Mouse (Mus musculus) spleen, postnatal 4 days (tissue): Measurements from ENCODE around the gene Pck1.

Experiments
- DNase-seq, 2 experiments: peaks; one replicate each; pipeline ENCODE4 v3.0.0; 2022; ENCODE audit warnings: low spot score in 2 of 2

The Pck1 gene

DNA sequence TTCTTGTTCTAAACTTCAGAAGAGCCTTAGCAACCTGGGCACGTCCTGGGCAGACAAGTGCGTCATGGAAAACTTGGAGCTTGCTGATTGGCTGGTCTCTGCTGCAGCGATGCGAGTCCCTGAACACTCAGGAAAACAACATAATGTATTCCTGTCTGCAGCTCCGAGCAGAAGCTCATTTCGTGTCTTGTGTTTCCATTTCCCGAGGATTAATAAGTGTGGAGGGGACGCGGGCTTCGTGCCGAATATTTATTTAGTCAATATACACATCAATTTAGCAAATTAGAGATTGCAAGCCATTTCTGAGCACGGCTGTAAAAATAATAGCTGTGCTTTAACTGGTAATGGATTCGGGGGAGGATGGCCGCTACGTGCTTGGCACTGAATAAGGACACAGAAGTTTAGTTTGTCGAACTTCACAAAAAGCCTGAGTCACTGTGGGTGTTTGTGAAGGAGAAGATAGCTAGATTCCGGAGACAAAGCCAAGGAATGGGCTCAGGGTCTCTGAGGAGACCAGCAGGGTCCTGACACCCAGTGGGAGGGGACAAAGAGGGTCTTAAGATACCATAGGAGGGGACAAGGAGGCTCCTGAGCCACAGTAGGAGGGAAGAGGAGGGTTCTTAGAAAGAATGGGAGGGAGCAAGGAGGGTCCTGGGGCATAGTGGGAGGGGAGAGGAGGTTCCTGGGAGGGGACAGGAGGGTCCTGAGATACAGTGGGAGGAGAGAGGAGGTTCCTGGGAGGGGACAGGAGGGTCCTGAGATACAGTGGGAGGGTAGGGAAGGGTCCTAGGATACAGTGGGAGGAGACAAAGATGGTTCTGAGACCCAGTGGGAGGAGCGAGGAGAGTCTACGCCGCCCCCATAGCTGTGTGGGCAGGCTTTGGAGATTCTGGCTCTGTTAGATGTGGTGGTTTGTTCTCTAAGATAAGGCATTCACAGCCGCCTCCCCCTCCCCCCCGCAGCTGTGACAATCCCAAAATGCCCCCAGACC lies 21.0 kb downstream of the Pck1 start:
- peak; percentile 15 to 57 for DNase-seq

DNA sequence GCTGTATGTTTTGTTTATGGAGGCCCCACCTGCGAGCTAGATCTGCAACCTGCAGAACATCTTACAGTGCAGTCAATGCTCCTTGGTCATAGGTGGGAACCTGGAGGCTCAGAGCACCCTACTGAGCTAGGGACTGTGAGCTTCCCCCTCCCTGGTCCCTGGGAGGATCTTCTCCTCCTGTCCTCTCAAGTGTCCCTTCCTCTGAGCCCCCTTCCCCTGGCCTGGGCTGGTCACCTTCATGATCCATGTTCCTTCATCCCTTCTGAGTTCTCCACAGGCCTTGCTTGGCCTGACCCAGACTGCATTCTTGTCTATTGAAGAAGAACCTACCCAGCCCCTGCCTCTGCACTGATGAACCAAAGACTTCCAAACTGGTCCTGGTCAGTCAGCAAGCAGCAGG lies 21.7 kb downstream of the Pck1 start:
- DNase-seq, result peak in 1 of 2 experiments; percentile 57

DNA sequence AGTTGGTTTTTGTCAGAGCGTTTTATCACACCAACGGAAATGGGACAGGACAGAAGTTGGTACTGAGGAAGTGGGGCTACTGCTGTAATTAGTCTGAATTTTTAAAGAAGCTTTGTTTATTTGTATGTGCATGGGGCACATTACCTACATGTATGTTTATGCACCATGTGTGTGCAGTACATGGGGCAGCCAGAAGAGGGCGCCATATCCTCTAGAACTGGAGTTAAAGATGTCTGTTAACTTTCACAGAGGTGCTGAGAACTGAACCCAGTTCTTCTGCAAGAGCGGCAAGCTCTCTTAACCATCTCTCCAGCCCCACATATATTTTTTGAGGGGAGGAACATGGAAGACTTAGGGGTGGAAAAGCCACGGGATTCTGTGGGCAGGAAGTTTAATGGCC lies 22.9 kb downstream of the Pck1 start:
- peak in 1 of 2 experiments; percentile 52 for DNase-seq

DNA sequence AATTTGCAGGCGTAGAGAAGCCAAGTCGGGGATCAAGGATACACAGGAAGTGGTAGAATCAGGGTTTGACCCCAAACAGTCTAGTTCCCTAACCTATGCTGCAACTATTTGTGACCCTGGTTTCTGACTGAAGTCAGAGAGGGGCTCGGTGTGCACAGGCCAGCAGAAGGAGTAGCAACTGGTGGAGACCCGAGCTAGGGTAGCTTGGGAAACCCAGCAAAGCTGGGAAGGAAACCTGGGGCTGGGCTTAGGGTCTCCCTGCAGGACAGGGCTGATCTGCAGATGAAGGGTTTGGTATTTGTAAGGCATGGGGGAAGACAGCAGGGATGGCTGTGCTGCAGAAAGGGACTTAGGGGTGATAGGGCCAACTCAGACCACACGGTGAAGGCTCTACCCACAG lies 24.6 kb downstream of the Pck1 start:
- DNase-seq, result peak in 1 of 2 experiments; percentile 55

DNA sequence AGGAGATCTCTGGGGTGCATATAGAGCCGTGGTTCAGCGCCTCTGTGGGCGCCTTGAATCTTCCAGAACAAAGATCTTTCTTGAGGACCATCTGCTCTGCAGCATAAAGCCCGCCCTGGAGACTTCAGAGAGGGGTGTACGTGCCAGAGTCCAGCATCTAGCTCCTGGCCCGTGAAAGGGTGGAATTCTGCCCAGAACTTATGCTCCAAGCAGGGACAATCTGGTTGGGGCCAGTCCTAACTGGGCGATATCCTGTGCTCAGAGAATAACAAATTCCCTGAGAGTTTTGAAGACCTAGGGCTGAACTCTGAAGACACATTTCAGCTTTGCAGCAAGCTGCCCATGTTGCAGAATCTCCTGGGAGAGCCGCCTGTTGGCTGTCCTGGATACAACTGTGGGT lies 25.1 kb downstream of the Pck1 start:
- DNase-seq, result no peak

DNA sequence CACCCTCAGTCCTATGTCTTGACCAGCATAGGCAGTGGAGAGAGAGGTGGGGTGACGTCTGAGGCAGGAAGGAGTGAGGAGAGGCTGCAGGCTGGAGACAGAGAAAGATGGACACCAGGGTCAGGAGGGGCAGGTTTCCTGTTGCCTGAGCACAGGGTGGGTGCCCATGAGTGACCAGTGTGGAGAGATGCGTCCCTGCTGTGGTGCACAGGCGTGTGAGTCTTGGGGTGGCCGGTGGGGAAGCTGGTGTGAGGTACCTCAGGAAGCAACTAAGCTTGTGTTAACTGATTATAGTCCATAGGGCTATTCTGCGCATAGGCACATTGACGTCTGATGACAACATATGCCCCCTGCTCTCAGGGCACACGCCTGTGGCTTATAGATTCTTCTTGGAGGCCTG lies 26.2 kb downstream of the Pck1 start:
- peak in 1 of 2 experiments; percentile 62 for DNase-seq

DNA sequence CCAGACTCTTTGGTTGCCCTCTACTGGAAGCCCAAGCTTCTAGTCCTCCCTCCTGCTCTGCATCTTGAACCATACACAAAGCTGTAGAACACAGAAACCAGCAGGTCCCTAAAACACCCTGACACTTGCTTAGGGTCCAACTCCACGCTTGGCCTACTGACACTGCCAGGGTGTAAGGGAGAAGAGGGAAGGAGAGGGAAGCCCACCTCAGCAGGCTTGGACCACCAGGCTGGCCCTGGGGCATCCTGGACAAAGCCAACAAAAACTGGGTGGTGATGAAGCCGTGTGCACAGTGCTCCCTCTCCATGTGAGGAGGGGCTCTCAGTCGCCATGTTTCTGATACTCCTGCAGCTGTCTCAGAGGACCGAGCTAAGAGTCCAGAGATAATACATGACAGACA lies 27.2 kb downstream of the Pck1 start:
- peak in 1 of 2 experiments; percentile 52 for DNase-seq

DNA sequence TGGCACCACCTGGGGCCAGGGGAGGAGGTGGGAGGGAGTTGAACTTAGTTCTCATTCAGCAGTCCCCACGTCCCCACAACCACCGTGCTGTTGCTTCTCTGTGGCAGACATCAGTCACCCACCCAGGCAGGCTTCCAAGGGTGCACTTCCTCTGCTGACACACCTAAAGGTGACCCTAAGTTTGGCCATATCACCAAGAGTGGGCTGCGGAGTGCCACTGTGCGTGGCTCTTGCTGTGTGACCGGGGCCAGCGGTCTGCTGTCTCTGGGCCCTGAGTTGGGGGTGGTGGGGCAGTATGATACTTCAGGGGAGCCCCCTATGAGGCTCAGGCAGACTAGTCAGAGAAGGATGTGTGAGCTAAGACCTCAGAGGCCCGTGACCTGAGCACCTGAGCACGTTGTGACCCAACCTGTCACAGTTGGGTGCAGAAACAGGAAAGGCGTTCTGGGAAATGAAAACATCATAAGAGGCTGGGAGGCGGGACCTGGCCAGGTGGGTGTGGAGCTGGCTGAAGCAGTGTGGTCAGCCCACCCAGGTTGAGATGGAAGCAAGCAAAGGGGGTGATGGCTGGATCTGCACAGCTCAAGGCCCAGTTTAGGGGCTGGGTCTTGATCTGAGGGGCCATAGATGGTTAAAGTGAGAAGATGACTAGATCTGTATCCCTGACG lies 28.0 kb downstream of the Pck1 start:
- peak; percentile 11 to 59 for DNase-seq

DNA sequence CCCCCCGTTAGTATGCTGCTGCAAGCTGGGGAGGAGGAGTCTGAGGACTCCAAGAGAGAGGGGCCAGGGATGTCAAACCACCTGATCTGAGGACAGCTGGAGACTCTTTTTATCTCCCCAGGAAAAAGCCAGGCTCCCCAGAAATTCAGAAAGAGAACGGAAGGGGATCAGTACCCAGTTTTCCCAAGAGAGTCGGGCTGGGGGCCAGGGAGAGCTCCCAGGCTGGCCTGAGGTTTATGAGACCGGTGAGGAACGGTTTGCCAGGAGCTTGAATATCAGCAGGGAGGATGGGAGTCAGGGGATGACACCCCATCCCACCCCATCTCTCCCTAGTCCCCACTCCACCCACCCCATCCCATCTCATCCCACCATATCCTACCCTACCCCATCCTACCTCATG lies 28.6 kb downstream of the Pck1 start:
- peak in 1 of 2 experiments; percentile 53 for DNase-seq

DNA sequence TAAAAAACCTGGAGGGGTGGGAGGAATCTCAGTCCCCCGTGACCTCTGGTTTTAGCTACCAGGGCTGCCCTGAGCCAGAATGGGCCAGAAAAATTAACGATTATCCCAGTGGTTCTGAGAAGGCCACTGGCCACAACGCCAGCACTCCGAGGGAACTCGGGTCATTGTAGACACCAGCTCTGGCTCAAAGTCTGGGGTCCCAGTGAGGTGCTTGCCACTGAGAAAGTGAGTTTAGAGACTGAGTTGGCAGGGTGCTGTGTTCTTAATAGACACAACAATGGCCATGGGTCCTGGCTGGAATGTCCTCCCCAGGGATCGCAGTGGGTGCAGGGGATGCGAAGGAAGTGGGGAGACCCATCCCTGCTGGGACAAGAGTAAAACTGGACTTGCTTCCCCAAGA lies 29.1 kb downstream of the Pck1 start:
- peak; percentile 11 to 50 for DNase-seq

DNA sequence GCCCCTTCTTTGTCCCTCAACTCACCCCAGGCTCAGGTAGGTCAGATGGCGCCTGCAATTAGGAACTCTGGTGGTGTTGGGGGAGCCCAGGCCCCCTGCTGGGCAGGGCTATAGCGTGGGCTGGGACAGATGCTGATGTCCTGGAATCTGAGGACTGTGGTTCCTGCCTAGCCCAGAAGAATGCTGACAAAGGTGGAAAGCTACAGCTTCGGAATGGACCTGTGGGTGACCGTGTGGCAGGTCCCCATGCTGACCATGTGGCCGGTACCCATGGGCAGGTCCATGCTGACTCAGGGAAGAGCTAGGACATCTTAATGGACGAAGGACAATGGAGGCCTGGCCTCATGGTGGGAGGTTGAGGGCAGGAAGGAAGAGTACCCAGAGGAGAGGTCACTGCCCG lies 29.9 kb downstream of the Pck1 start:
- DNase-seq, result peak in 1 of 2 experiments; percentile 53

DNA sequence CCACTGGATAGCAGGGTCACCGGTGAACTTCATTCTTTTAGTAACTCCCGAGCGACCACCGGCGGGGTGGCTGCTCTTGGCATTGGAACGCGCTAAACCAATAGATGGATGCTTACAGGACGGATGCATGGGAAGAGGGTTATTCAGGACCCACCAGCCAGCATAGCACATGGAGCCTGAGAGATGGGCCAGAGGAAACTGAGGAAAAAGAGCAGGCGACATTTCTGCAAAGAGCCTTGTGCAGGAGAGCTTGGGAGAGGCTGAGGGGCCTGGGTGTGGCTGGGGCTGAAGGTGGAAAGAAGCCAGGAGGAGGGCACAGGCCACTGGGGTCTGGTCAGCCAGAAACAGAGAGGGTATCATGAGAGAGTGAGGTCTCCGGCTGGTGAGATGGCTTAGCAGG lies 30.5 kb downstream of the Pck1 start:
- peak; percentile 11 to 56 for DNase-seq

DNA sequence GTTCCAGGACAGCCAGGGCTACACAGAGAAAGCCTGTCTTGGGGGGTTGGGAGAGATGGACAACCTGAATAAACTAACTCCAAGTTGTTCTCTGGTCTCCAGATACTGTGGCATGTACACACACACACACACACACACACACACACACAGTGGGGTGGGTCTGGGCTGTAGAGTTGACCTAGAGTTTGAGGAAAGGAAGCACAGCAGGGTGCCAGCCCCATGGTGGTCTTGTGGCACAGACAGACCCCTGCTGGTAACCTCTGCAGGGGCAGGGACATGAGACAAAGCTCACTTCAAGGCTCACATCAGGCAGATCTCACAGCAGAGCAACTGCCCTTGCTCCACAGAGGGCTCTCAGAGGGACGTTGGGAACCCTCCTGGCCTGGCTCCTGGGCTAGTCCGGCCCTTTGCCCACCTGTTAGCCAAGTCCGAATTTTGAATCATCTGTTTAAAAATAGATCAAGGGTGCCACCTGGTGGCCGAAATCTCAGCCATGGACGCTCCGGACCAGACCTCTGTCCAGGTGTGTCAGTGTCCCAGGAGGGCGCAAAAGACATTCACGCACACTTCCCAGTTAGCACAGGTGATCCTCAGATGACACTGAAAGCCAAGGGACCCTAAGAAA lies 31.1 kb downstream of the Pck1 start:
- DNase-seq, result peak; percentile 36 to 84

DNA sequence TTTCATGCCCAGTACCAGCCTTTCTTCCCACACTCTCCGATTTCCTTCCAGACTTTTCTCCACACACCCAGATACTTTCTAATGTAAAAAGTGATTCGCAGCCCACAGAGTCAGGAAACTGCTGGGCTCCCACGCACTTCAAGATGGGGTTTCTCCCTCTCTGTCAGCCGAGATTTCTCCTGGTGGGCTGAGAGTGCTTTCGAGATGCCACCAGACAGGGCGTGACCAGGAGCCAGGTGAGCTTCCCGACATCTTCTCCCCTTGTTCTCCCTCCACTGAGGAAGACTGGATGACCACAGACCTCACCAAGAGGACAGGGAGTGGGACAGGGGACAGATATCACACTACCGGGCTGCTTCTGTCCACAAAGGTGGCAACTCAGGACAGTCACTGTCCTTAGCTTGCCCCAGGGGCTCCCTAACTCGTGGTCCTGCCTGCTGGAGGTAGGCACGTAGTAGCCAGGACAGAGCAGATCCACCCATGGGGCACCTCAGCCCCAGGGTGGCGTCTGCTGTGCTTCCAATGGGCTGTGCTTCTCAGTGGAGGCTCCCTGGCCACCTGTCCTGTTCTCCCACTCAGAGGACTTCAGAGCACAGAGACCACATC lies 31.7 kb downstream of the Pck1 start:
- peak; percentile 10 to 55 for DNase-seq

DNA sequence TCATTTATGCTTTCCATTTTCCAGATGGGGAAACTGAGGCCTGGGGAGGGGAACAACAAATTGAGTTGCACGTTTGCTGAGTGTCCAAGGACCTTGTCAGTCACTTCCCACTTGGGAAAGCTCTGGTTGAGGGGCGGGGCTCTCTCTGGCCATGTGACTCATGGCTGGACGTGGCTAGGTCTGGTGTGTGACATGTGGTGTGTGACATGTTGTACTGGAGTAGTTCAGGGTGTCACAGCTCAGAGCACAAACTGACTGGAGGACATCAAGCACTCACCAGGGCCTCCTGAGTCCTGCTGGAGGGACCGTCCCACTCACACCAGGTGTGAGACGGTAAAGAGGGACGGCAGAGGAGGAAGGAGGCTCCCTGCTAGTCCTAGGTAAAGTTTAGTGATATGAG lies 32.4 kb downstream of the Pck1 start:
- peak in 1 of 2 experiments; percentile 49 for DNase-seq

DNA sequence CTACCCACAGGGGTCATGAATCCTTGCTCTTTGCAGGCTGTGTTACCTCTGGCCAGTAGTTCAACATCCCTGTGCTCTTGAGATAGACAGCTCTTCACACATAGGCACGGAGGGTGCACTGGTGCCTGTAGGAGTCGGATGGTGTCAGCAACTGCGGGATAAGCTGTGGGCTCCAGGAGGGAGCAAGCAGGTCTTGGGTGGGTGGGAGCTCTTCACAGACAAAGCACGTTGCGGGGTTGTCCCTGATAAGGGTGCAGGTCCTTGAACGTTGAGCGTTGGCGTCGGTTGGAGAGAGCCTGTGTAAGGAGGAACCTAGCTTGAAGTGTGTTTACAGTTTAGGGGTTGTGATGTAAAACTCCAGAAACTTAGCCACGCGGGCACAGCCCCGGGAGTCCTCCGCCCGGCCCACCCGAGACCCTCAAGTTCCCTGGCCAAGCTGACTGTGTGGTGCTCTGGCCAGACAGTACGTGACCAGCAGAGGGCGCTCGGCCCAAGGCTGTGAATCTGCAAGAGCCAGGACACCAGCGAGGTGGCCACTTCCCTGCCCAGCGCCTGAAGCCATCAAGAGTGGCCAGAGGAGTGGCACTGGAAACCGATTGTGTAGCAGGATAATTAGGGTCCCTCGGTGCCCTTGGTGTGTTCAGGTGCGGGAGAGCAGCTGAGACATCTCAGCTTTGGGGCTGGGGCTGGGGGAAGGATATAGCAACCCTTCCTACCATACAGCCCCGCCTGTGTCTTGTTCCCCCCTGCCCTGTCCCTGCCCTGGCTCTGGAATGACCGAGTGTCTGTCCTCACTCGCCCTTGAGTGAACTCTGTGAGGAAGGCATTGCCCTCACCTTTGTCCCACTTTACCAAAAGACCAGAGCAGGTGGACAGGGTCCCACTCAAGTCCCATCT lies 33.4 kb downstream of the Pck1 start:
- peak; percentile 66 to 93 for DNase-seq

DNA sequence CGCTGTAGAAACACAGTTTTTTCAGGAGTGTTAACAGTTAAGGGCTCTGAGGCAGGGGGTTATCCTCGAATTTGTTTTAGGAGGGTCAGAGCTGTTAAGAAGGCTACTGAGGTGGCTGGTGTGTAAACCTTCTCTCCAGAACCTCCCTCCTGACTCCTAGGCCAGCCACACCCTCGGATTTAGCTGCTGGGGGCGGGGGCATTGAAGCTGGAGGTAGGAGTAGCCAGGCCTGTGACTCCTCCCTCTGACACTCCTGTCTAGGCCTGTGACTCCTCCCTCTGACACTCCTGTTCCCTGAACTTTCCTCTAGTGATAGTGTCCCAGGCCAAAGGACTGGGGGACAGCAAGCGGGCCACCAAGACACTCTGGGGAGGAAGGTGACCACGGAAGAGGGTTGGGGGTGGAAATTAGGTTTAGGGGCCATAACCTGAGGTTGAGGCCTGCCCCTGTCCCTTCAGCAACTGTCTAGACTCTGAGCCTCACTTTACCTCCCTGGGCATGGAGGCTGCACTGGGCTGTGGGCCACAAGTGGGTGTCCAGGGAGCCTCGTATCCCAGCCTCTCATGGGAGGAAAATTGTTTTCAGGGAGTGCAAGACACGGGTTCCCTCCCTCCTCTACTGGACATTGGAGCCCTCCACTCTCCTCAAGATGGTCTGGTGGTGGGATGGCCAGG lies 34.5 kb downstream of the Pck1 start:
- peak; percentile 11 to 58 for DNase-seq

DNA sequence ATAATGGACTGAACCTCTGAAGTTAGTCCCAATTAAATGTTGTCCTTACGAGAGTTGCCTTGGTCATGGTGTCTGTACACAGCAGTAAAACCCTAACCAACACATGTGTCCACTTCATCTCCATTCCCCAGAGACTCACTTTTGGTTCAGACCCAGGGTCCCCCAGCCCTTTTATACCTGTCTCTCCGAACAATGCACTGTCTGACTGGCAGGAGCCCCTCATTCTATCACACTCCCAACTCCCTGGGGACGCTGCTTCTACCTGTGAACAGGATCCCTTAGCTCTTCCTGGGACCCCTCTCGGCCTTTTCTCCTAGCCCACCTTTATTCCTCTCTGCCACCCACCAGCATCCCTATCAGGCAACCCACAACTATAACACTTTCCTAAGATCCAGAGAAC lies 41.9 kb downstream of the Pck1 start:
- peak in 1 of 2 experiments; percentile 51 for DNase-seq

DNA sequence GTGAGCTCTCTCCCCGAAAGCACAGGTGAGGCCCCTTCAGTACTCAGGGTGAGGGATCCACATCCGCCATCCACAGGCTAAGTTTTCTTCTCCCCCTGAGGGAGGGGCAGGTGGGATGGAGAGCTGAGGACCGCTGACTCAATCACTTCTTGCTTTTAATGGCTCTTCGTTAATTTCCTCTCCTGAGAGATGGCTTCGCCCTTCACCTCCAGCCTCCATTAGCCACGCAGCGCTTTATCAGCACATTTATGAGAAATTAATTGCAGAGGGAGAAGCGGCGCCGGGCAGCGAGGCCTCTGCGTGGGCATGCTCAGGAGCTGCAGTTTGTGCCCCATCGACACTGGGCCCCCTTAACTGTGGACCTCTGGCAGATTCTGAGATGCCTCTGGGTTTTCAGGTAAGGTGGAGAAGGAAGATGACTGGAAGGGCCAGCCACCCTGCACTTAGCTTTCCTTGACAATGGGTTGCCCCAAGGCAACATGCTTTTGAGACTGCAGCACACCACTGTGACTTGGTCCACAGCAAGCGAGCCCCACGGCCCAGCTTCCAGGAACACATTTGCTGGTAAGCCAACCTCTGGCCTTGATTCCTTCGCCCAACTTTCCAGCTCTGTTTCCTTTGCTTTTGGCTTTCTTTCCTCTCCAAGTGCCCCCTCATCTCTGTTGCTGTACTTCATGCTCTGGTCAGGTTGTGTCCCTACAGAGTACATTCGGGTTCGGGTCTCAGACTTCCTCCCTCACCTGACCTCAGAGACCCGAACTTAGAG lies 50.3 kb downstream of the Pck1 start:
- peak; percentile 7 to 58 for DNase-seq

DNA sequence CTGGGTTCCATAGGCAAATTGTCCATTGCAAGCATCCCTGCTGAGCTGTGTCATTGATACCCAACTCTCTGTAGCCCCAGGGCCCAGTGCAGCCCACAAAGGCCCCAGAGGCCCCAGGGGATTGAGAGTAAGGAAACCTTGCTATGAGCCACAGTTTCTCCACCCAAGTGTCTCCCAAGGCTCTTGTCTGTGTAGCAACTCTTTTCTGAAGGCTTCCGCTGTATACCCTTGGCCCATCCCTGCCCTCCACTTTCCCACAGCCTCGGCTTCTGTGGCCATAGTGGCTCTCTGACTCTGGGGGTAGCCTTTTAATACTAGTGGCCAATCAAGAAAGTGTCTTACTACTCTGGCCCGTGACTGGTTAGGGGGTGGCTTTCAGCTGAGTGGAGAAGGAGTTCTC lies 50.9 kb downstream of the Pck1 start:
- peak; percentile 9 to 55 for DNase-seq
